Mouse (Mus musculus): ENCODE results near the gene Gmeb1. TPM values are rescaled to one million over a fixed set of nuclear protein-coding genes. Genes with fewer than 3 reads are reported as not detected.

Gene Gmeb1
- total RNA-seq, 2 experiments from 2014 or later = 16.5 to 18.7 TPM

- DNase-seq = peak; percentile 94
Measured at GRCm38 (mm10) chr4:132274156-132274862, 12.9 kb upstream of the Gmeb1 start, which contains the start of gene Taf12. Taf12 (plus strand) TSS chr4:132274375.

- DNase-seq = peak; percentile 58
Measured at GRCm38 (mm10) chr4:132273166-132273565, 11.8 kb upstream of the Gmeb1 start.

DNA sequence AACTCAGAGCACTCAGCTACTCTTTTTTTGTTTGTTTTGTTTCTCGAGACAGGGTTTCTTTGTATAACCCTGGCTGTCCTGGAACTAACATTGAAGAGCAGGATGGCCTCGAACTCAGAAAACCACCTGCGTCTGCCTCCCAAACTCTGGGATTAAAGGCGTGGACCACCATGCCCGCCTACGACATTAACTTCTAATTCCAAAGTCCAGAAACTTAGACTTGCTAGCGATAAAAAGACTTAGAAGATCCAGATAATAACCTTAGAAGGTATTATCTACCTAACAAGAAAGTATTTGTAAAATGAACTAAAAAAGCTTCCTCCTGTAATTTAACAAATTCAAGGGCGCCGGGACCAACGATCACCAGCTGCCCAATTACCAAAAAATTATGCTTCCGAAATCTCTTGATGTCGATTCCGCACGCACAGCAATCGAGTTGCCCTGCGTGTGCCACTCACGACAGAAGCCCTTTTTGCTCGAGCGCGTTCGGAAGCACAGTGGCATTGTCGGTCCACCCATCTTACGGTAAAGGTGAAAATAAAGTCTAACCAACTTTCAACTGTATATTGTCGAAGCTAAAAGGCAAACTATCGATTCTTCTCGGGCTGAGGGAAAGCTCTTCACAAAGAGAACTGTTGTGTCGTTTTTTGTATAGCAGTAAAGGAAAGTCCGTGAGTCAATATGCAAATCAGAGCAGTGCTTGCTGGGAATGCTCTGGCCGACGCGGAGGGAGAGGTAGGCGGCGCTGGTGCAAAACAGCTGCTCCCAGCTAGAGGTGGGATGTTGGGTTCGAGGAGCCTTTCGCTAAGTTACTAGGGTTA is 8.5 kb upstream of the Gmeb1 start:
- peak; percentile 89 for DNase-seq

GRCm38 (mm10) chr4:132268871-132269739 is 7.7 kb upstream of the Gmeb1 start:
- DNase-seq = no peak

GRCm38 (mm10) chr4:132266835-132267349 is 5.5 kb upstream of the Gmeb1 start:
- DNase-seq = no peak

- no peak for DNase-seq
Measured at GRCm38 (mm10) chr4:132263313-132263712, 1.9 kb upstream of the Gmeb1 start.

GRCm38 (mm10) chr4:132262358-132262616 is 885 bp upstream of the Gmeb1 start:
- DNase-seq = no peak

DNA sequence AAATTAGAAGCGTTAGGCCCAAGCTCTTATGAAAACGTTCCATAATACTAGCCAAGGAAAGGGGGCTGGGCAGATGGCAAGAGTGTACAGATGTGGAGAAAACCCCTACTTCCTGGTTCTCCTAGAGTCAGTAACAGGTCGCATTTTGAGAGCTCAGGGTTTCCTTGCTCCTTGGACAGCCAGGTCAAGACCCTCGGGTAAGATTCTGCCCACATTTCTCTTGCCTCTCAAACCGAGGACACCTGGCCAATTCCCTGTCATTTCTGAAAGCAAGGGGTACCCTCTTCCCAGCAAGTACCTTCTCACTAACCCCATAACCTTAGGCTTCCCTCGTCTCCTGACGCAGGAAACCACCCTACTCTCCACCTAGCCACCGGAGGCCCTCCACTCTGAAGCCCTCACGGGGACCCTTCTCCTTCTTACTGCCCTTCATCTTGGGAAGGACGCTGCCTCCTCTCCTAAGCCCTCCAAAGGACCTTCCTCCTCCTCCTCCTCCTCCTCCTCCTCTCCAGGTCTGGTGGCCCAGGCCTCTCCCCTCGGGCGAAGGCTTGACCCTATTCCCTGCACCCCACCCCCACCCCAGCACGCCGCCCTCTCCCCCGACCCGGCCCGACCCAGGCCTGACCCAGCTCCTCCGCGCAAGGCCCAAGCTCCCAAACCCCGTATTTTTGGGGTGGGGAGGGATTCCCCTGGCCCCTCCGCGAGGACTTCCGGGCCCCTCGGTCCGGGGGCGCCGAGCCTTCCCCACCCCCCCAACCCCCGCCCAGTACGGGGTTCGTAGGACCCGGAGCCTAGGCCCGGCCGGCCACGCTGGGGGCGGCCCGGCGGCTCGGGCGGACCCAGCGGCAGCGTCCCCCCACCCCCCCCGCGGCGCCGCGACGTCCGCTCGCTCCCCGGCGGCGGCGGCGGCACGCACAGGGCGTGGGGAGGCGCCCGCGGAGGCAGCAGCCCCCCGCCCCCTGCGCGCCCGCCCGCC is 710 bp downstream of the Gmeb1 start:
- peak; percentile 78 for DNase-seq

GRCm38 (mm10) chr4:132259248-132259647 is 2.2 kb downstream of the Gmeb1 start:
- no peak for DNase-seq

DNA sequence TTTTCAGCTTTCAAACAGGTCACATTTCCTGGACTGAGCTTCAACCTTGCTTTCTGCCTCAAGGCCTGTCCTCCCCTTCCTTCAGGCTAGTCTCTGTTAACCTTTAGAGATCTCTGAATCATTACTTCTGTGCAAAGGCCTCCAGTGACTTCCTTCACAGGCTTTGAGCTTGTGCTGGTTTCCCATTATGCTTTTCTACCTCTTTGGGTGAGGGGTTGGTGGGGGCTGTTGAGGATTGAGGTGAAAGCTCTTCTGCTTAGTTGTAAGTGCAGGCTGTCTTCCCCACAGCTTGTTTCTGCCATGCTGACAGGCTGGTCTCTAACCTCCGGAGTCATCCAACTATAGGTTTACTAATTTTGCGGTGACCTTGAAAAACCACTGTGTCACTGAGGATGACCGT is 5.0 kb downstream of the Gmeb1 start:
- no peak for DNase-seq

DNA sequence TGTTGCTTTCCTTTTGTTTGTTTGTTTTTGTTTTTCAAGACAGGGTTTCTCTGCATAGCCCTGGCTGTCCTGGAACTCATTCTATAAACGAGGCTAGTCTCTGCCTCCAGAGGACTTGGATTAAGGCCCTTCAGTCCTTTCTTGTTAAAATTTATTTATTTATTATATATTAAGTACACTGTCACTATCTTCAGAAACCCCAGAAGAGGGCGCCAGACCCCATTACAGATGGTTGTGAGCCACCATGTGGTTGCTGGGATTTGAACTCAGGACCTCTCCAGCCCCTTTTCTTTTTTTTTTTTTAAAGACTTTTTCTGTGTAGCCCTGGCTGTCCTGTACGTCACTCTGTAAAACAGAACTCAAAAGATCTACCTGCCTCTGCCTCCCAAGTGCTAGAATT is 6.4 kb downstream of the Gmeb1 start:
- DNase-seq = no peak

GRCm38 (mm10) chr4:132253622-132254021 is 7.8 kb downstream of the Gmeb1 start:
- no peak for DNase-seq

- no peak for DNase-seq
Measured at GRCm38 (mm10) chr4:132253128-132253527, 8.3 kb downstream of the Gmeb1 start.

DNA sequence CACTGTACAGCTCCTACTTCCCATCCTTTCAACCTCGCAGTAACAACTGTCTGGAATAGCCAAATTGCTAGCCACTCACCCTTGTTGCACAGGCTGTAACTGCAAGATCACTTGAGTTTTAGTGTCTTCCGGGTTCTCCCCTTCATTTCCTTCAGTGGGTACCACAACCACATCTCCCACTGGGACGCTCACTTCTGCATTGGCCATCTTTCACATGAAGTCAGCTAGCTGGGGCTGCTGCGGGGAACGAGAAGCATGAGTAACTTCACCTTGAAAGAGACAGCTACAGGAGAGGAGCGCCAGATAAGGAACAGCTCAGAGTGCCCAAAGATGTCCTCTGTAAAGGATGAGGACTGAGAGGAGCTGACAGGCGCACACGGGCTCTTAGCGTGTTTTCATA is 9.8 kb downstream of the Gmeb1 start:
- no peak for DNase-seq

GRCm38 (mm10) chr4:132247451-132247997 is 13.9 kb downstream of the Gmeb1 start:
- no peak for DNase-seq

DNA sequence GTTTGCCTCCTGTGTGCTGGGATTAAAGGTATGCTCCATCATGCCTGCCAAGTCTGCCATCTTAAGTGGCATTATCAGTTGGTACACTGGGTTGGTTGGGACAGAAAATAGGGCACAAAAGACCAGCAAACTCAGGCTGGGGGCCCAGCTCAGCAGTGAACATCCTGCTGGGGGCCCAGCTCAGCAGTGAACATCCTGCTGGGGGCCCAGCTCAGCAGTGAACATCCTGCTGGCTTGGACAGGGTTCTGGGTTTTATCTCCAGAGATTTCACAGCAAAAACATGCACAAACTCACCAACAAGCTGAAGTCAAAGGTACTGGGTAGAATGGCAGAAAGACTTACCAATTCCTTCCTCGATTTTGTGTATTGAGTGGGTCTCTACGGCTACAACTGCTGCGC is 15.8 kb downstream of the Gmeb1 start:
- no peak for DNase-seq

DNA sequence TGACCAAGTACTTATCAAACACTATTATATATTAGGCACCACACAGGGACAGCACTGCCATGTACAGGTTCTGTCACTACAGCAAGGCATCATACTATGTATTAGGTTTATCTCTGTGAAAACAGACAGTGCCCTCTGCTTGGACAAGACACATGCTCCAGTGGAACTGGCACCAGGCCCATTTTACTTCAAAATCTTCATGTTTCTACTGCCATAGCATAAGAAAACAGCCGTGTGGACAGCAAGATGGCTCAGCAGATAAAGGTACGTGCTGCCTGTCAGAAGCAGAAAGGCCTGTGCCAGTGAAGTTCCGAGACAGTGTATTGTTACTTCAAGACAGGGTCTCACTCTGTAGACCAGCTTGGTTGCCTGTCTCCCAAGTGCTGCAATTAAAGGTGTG is 20.2 kb downstream of the Gmeb1 start:
- no peak for DNase-seq

DNA sequence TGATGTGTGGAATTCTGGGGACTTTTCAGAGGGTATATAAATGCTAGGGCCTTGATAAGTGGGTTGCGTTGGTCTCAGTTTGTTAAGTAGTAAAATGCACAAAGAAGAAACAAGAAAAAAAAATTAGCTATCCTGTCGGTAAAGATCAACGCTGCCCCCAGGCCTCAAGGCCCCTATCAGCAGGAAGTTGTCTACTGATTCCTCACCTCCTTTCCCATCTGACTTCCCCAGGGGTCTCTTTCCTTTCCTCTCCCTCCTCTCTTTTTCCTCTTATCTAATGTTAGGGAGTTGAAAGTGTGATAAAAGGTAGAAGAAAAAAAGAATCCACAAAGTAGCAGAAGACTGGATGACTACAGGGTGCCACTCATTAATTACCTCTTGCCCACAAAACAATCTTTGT is 21.0 kb downstream of the Gmeb1 start:
- no peak for DNase-seq

- no peak for DNase-seq
Measured at GRCm38 (mm10) chr4:132238356-132238755, 23.0 kb downstream of the Gmeb1 start.

DNA sequence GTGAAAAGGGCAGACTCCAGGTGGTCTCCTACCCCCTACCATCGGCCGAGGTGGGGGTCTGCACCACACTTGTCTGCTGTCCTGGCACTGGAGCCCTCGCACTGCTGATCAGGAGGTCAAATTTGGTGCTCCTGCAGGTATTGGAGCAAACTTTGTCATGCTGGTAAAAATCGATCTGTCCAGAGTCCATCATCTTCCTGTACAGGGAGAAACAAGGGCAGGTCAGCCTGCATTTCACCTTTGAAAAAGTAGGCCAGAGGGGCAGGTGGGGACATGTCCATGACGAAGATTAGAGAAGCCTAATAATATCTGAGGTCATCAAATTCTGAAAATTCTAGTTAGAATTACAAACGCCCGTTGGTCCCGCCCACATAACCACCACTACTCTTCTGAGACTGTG is 26.7 kb downstream of the Gmeb1 start:
- DNase-seq = no peak

- DNase-seq = no peak
Measured at GRCm38 (mm10) chr4:132230422-132230821, 31.0 kb downstream of the Gmeb1 start.

Measured in adrenal gland, postnatal 10 days (tissue).